Mouse (Mus musculus) fibroblast of lung, adult 2 months (primary cell): ENCODE data around the gene Ltbp1.

Experiments
- DNase-seq: peaks from one replicate; pipeline ENCODE4 v3.0.0-alpha.2; 2011; ENCODE audit warnings: low read depth

Gene Ltbp1

DNA sequence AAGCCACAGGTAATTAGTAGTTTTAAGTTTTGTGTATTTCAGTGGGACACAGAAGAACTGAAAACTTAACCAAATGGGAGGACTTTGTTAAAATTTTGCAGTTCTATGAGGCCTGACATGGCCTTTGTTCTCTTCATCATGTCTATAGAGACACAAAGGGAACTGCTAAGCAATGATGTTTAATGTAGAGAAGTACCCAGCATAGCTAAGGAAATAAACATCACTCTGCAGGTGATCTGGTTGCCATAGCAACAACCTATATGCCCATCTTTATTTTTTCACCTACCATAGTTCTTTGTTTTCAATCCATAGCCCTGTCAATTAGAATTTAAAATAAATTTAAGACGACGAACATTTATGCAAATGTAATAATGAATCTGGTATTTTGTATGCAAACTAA is 233.3 kb downstream of the Ltbp1 start:
- DNase-seq: no peak

DNA sequence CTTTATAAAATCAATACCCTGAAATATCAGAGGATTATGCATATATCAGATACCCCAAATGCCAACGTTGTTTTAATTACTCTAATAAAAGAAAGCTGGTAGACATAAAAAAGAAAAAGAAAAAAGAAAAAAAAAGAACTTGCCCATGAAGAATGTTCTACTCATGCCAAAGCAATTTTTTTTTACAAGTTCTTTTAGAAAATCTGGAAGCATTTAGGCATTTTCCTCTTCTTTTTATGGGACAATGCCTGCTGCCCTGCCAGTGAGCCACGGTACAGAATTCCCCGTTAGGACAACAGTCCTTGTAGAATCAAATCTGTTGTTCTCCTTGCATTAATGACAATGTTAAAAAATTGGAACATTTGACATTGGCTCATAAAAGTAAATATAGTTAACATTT is 234.2 kb downstream of the Ltbp1 start:
- no peak for DNase-seq

DNA sequence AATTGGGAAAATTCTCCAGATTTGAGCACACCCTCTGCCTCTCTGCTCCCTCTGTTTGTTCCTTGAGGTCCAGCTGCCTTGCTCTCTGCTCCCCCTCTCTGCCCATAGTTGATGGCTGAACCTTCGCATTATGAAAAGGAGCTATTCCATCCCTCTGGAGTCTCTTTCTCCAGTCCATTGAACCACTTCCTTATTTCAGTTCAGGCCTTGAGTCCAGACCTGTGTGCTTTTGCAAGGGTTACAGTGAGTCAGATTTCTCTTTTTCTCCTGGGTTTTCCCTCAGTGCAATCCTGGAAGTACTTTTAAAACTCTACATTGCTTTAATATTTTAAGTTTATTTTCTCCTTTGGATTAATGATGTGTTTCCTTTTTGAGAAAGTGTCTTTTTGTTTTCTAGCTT is 236.7 kb downstream of the Ltbp1 start:
- no peak for DNase-seq

DNA sequence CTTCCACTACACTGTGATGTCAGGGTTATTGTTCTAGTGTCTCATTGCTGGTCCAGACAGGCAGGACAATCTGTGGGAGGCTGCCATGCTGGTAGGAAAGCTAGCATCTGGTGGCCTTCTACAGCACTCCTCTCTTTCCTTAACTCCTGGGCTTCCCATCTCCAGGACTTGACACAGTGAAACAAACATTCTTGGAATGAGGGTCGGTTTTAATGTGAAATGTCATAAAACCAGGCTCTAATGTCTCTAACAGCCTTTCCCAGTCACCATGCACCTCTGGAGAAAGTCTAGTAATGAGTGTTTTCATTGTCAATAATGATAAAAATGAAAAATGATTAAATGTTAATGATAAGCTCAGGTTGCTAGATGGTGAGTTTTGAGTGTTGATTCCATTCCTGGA is 237.9 kb downstream of the Ltbp1 start:
- no peak for DNase-seq

DNA sequence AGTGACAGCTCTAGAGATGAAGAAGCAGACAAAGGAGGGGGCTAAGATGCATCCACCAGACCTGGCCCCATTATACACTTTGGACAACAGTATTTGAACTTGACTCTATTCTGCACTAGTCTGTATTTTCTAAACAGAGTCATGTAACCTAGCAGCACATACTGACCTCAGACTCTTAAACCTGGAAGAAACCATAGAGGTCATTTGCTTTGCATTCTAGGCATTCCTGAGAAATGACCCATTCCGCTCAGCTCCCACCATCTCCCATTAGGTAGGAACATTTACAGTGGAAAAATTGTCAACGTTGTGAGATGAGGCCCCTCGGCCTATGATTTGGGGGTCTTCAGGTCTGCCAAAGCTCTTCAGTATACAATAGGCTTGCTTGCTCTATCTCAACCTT is 238.8 kb downstream of the Ltbp1 start:
- DNase-seq: no peak

DNA sequence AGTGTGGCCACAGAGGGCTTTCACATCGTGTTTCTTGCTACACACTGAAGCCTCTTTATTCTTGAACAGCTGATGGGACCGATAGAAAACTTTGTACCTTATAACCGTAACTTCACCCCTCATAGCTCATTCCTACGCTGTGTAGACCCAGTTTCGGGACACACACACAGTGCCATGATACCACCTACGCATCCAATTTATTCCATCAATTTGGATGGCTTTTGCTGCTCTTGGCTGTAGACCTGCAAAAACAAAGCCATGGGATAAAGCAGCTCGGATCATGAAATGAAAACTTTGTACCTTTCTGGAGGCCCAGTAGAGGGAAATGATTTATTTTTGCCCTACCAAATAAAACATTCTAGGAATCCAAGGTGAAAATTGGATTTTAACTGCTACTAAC is 239.7 kb downstream of the Ltbp1 start:
- no peak for DNase-seq

DNA sequence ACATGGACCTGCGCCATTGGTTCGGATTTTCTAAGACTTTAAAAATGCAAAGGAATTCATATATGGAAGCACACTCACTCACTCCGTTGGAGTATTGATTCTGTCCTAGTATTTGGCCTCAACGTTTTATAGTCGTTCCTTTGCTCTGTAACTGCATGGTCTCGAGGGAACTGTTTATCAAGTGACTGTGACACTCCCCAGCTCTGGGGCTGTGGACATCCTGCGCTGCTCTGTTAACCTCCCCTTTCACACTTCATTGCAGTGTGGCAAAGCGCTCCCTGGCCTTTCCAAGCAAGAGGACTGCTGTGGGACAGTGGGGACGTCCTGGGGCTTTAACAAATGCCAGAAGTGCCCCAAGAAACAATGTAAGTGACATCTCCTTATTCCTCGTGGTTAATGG is 243.3 kb downstream of the Ltbp1 start:
- DNase-seq: no peak

DNA sequence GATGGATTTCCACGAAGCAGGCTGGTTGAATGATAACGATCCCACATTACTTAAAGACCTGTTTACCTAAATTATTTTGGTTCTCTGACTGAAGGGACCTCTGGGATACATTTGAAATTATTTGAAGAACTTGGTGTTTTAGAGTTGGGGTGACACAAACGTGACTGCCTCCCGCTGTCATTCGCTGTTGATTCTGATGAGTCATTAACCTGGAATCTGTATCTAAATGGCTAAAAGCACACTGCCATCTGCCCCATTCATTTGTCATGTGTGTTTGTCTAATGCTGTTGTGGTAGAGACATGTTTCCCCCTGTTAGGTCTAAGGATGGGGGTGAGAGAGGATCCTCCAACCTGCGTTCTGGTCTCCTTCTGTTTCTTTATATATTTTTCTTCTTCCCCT is 245.2 kb downstream of the Ltbp1 start:
- no peak for DNase-seq

DNA sequence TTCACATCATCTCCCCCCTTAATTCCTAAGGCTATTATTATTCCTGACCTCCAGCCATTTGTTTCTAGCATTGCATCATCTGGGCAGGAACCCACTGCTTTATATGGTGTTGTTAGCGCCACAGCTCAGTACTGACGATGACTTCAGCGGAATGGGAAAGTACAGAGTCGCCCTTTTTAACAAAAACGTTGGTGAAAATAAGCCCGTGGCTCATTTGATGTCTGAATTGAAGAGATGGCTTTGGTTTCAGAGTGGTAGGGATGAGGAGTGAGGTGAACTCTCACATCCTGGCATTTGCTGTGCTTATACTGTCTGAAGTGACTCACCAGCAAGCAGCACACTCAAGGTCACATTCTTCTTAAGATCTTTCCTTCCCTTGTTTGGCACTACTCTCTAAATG is 245.7 kb downstream of the Ltbp1 start:
- no peak for DNase-seq

DNA sequence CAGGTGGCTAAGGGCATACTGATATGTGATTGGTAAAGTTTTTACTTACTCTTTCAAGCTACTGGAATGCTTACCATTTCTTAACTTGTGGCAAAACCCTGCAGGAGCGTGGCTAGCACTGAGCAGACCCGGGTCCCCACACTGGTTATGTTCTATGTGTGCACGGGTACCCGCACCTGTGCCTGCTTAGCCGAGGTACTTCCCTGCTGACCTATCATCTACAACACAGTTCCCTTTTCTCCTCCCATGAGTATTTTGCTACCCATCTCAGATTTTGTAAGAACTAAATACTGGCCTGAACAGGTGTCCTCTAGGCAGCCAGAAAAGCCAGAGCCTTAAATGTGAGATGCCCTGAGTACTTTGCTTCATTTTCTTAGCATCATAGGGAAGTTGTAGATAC is 247.2 kb downstream of the Ltbp1 start:
- DNase-seq: no peak

DNA sequence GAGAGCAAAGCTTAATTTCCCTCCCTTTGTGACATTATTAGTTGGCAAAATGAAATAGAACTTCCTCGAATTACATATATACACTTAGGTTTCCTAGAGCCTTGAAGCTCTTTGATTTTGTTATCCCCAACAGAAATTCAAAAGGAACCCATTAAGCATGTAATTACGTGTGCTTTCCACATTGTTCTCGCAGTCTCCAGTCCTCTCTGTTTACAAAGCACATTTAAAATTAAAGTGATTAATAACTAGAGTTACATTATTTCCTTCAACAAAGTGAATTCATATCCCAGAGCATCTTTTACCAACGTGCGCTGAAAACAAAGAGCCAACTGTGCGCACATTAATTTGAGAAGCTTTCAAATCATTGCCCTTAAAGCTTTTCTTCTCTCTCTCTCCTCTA is 249.5 kb downstream of the Ltbp1 start:
- DNase-seq: no peak

DNA sequence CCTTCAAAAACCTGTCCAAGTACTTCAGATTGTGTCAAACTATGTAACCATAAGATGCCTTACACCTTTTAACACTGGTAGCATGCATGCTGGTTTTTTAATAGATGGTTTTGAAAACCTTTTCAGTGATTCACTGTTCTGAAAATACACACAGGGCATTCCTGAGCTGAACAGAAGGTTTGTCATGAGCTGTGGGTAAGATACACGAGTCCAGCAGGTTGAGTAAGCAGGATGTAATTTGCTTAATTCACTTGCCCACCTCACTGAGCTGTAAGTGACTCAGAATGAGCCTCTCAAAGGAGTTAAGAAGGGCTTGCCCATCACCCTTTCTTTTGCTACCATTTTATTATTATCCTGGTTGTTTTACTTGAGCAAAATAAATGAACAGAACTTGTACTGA is 250.6 kb downstream of the Ltbp1 start:
- DNase-seq: peak; percentile 63

DNA sequence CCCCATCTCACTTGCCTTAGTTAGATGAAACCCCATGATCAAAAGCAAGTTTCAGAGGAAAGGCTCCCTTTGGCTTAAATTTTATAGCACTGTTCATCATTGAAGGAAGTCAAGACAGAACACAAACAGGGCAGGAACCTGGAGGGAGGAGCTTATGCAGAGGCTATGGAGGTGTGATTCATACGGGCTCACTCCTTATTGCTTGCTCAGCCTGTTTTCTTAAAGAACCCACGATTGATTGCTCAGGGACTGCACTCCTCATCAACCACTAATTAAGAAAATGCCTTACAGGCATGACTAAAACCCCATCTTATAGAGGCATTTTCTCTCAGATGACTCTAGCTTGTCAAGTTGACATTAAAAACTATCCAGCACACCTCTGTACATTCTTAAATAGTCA is 253.1 kb downstream of the Ltbp1 start:
- no peak for DNase-seq

DNA sequence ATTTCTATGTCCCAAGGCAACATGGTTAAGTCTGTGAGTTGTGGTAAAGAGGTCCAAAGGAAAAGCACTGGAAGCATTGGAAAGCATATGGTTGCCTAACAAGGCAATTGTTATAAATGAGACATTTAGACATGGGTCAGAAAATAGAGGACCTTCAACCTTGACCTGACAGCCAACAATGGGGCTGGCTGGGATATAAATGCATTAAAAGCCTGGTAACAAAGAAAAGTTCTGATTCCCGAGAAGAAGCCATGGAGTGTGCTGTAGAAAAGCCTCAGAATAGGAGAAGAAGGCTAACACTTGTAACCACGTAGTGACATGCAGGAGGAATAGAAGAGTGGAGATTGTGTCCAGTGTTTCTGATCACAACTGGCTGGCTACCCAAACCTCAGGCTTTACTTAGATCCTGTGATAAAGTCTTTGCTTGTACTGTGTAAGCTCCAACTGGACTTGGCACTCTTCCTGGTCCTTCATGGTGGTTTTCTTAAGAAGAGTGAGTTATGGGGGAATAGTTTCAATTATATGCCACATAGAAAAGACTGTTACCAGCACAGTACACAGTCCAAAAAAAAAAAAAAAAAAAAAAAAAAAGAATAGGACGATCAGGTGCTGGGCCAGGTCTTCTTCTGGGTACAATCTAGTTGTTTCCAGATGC is 258.1 kb downstream of the Ltbp1 start:
- peak; percentile 70 for DNase-seq

DNA sequence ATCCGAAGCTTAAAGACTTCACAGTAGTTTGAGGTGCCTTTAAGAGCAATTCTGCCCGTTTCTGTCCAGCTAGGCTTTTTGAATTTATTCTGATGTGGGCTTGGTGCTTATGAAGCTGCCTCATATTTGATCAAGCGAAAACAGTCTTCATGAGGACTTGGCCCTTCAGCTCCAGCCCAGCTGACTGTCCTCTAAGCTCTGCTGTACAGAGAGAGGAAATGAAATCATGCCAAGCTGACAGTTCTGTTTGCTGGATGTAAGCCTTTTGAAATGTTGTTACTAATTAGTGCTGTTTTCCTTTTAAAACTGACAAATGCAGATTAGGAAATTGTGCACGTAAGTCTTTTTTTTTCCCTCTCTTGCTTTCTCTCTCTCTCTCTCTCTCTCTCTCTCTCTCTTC is 263.1 kb downstream of the Ltbp1 start:
- DNase-seq: no peak

DNA sequence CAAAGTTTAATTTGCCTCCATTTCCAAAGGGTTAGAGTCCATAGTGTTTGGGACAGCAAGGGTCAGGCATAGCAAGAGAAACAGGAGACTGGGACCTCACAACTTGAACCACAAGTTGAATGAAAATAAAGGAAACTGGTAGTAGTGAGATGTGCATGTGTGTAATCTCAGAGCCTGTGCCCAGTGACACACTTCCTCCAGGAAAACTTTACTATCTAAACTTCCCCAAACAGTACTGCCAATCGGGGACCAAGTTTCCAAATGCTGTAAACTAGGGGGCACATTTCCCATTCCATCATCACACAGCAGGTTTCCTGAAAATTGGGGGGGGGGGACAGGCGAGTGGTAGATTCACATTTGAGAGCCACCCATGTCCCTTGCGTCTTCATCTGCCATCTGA is 267.1 kb downstream of the Ltbp1 start:
- DNase-seq: no peak

DNA sequence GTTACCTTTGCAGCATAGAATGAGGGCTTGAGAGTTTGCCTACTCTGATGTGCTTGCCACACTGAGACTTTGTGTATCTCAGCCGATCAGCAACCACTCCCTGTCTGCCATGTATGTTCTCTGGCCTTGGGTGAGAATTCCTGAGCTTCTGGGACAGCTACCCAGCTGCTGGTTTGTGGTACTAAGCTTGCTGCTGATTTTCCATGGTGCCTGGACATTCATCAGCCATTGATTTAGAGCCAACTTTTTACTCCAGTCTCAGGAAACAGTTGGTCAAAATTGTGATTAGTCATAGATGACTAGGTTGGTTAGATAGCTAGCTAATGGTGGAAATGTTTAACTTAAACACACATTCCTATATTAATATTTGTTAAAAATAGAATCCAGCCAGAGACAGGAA is 267.9 kb downstream of the Ltbp1 start:
- DNase-seq: peak; percentile 42

DNA sequence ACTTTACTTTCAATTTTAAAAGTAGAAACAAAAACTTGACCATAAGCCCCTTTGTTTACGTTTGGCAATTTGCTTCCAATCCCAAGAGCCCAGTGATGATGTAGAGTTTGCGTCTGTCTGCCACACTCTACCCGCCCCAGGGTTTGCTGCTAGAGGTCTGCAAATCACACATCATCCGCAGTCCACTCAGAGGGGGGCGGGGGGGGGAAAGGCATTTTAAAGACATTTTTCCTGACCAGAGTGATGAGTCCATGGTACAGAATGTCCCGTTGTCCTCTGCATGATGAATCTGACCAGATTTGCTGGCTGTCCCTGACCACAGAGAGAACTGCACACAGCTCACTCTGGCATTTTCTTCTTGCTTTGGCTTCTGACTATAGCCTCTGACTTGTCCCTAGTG is 269.9 kb downstream of the Ltbp1 start:
- no peak for DNase-seq

DNA sequence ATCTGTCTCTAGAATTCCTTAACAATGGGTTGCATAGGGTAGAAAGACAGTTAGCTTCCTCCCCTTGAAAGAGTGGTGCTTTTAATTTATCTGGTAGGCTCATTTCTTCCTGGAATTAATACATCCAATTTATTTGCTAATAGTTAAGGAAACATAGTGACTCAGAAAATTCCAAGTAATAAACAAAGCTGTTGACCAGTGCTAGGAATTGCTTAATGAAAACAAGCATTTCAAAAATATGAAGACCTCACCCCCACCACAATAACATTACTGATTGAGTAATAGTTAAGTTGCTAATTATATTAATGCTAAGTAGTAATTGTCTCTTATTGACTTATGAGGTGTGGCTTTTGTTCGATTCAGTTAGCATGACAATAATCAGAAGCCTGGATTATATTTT is 272.7 kb downstream of the Ltbp1 start:
- no peak for DNase-seq

DNA sequence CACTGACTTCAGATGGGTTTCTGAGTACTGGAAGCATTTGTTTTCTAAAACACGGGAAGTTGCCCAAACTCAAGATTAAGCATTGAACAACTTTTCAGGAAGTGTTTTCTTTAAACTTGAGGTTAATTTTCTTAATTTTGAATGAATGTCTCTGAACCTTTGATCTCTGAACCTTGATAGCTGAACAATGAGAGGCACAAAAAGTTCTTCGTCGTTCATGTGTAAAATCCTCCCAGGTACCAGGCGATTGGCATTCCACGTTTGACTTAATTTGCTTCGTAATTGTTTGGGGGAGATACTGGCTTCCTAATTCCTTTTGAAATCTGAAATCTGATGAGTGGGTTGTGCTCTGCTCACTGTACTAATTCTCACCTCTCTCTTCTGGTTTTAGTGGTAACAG is 273.2 kb downstream of the Ltbp1 start:
- no peak for DNase-seq

DNA sequence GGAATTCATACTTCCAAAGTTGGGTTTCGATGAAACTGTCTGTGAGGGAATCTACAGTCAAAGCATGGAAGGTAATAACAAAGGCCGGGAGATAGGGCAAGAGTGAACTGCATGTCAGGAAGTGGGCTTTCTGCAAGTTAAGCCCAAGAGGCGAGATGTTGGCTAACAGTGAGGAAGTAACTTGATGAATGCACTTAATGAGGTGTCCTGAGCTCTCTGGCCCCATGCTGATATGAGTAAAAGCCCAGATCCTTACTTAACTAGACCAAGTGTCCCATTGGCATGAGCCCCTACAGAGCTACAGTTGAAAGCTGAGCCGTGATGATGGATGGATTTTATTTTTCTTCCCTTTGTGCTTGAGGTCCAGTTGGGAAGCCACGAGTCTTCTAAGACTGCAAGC is 276.0 kb downstream of the Ltbp1 start:
- DNase-seq: no peak

DNA sequence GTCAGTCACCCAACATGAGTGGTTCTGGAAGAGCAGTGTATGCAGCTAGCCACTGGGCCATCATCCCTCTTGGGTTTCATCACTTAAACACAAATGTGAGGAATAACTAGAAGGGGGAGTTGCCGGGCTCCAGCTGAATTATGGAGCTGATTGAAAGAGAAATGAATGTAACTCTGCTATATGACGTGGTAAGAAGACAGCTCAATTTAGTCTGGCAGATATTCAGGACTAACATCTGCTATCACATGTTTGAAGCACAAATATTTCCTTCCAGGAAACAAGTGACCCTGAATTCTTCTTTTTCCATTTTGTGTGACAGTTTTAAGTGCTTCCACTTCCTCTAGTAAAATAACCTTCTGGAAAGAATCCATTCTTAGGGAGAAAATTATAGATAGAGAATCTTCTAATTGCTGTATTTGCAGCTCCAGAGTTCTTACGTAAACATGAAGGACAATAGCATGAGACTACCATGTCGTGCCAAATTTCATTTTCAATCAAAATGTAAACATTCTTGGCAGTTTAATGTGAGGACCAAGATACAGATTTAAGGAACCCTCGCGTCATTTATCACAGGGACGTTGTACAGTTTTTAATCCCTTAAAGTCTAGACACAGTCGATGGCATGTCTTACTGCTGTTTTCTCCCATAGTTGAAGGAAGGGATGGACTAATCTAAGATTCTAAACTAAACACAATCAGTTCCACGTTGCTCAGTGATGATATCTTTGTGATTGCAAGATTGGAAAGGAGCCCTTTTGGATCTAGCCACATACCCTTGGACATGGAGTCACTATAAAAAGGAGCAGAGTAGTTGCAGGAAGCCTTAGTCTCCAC is 279.7 kb downstream of the Ltbp1 start:
- DNase-seq: no peak

DNA sequence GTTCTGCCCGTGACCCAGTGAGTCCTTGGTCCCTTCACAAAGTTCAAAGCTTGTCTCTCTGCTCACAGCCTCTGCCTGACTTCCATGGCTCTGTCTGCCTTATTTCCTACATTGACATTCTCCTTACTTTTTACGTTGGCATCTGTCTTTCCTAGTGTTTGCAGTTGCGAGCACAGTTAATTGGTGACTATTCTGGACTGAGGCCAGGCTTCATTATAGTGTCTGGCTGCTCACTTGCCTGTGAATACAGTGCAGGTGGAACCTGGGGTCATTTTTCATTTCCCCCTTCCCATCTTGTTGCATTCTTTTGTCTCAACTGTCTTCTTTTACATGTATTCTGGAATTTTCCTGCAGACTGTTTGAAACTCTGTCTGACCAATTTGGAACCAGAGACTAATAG is 287.6 kb downstream of the Ltbp1 start:
- no peak for DNase-seq

DNA sequence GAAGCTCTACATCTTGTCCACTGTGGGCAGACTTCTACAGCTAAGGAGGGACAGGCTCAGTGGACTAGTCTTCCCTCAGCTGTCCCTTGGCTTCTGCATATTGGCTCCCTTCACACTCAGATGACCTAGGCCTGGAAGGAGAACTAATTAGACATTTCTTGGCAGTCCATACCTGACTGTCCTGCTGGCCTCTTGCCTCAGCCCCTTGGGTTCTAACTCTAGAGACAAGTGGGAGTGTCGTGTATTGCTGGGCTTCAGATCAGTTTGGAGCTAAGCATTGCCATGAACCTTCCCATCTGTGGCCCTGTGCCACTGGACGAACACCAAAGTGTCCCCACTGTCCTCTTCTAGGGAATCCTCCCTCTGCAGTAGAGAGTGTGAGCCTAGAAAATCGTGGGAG is 288.4 kb downstream of the Ltbp1 start:
- DNase-seq: no peak
